Mouse (Mus musculus): ENCODE results near the gene Arl4d.
A peak's percentile ranks its signal among the peaks of the same experiment; 100 is the strongest.

Gene Arl4d

DNA sequence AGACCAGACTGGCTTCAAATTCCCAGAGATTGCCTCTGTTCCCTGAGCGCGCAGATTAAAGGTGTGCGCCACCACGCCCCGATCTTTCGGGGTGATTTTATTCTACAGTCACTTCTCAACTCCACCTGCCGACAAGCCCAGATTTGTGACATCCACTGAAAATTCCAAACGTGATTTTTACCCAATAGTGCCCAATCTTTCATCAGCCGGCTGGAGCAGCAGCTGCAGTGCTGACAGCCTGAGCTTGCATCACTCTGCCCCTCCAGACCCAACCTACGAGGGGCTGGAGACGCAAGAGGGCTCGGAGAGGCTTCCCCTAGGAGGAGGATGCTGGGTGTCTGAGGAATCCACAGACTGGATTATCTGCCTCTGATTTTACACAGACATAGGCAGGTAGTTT lies 12.3 kb downstream of the Arl4d start:
- no peak for DNase-seq (ENCODE audit: low read depth)

DNA sequence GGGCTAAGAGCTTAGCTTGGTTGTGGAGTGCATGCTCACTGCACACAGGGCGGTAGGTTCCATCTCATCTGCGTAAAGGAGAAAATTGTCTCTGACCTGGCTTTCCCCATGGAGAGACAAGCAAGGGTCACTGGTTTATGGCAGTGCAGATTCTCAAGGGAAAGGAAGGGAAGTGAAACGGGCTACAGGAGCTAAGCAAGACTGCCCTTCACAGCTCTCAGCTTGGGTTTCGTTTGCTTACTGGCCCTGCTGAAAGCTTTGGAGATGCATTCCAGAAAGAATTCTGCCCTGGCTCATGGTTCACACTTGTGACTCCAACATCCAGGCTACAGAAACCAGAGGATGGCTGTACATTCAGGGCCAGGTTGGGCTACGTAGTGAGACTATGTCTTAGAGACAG lies 13.4 kb downstream of the Arl4d start:
- DNase-seq (ENCODE audit: low read depth) = no peak

DNA sequence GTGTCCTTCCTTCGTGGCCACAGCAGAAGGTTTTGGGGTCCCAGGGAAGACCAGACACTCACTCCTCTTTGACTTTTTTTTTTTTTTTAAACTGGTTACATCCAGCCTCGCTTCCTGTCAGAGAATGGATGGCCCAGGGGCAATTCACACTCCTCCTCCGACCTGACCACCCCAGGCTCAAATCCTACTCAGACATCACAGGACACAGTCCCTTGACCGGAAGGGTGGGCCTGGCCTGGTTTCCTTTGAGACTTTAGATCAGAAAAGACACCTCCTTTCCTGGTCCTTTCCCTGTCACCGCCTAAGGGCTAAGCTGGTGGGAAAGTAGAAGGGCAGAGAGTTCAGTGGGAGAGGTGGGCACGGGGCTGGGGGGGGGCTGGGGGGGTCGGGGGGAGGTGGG lies 14.6 kb downstream of the Arl4d start:
- DNase-seq (ENCODE audit: low read depth) = no peak

DNA sequence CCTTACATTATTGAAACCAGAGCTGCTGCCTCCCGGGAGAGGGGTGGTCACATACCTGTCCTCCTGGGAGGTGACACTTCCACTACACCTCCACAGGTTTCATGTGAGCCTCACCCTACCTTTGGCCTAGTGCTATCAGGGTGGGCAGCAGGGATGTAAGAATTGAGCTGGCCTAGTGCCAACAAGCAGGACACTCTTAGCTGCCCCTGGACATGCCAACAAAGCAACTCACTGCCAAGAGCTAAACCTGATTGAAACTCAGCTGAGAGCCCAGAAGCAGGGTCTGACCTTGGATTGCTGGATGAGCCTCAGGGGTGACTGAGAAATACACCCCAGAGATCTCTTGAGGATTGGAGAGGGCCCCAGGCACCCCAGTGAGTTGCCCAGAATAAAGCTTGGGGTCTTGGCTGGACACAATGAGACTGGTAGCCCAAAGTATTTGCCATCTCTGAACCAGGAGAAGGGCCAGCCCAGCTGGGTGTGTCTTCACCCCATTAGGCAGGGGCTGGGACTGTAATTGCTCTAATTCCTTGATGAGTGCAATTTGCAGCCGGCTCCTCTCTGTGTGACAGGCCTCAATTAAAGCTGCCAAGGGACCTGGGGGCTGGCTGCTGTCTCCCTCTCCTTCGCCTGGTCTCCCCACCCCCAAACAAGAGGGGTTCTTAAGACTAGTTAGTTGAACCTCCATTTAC lies 15.4 kb downstream of the Arl4d start:
- no peak for DNase-seq (ENCODE audit: low read depth)

DNA sequence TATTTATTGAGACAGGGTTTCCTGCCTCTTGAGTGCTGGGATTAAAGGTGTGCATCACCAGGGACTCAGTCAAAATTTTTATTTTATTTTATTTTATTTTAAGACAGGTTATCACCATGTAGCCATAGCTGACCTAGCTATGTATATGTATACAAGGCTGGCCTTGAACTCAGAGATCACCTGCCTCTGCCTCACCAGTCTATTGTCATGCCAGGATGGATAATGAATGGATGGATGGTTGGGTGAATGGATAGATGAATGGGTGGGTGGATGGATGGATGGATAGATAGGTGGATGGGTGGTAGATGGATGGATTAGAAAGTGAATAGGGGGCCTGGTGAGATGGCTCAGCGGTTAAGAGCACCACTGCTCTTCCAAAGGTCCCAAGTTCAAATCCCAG lies 16.6 kb downstream of the Arl4d start:
- no peak for DNase-seq (ENCODE audit: low read depth)

DNA sequence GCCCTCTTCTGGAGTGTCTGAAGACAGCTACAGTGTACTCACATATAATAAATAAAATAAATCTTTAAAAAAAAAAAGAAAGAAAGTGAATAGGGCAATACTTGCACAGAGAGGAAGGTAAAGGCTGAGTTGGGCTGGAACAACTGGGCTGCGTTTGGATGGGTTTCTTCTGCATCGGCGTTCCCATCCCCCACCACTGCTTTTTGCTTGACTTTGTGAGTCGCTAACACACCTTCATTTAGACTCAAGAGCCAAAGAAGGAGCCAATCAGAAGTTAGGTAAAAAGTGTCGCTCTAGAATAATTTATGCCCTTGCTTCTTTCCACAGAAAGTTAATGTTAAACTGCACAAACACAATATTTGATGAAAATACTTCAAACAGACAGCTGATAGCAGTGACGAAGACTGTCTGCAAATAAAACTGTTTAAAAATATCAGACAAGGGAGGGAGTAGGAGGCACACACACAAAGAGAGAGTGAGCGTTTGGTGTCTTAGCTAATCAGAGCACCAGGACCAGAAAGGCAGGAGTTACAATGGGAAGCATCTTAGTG lies 17.1 kb downstream of the Arl4d start:
- DNase-seq (ENCODE audit: low read depth) = no peak

DNA sequence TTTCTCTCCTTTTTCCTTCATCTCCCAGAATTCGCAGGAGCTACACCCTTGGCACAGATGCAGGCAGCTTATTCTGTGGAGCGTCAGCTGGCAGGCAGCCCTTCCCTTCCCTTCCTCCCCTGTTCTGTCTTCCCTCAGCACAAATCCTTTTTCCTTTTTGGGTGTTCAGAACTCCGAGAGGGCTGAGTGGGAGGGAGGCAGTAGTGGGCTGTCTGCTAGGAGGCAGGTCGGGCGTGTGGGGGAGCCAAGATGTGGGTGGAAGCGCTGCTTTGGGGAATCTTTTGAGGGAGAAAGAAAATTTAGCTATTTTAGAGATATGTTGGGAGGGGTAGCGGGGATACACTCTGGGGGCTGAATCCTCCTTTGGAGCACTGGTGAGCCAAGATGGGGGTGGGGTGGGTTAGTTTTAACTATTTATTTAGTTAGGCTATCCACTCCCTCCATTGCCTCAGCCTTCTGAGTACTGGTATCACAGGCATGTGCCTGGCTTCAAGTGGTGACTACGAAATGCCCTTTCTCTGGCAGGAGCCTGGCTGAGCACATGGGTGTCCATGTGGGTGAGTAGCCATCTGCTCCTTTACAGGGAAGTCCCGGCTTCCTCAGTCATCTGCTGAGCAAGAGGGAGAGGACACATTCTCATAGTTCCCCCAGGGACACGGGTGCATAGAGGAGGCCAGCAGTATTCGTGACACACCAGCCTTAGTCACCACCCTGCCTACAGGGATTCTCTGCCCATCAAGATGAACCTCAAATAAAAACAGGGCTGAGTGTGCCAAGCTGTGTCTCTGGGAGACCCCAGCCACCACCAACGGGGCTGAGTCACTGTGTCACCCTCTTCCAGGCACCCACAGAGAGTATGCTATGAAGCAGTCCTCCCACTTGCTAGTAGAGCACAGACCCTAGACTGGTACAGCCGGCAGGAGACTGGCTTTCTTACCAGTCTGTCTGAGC lies 22.3 kb downstream of the Arl4d start:
- no peak for DNase-seq (ENCODE audit: low read depth)

DNA sequence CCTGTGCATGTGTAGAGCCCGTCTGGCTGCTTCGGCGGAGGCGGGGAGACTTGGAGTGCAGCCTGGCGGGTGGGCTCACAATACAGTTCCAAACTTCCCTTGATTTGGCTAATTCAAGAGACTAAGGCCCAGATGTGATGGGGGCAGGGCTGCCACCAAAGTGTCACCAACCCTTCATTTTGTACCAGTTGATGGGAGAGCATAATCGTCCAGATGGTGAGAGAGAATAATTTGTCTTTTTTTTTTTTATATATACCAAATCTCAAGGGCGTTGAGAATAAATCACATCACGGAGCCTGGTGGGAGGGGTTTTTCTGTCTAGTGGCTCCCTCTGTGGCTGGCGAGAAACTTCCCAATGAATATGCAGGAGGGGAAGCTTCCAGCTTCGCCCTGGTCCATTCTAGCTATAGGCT lies 24.4 kb downstream of the Arl4d start:
- no peak for DNase-seq (ENCODE audit: low read depth)

DNA sequence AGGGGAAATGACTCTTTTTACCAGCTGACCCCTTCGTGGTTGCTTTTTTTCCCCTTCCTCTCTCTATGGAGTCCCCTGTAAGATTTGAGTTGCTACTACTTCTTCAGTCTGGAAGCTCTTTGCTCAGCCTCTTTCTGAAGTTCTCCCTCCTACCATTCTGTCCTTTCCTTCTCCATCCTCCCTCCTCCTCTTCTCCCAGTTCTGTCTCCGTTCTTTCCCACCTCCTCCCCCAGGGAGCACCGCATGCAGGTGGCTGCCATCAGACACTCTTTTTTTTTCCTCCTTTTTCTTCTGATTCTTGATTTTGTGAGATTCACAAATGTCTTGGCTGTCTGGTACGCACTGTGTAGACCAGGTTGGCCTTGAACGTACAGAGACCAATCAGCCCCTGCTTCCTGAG lies 25.0 kb downstream of the Arl4d start:
- no peak for DNase-seq (ENCODE audit: low read depth)

DNA sequence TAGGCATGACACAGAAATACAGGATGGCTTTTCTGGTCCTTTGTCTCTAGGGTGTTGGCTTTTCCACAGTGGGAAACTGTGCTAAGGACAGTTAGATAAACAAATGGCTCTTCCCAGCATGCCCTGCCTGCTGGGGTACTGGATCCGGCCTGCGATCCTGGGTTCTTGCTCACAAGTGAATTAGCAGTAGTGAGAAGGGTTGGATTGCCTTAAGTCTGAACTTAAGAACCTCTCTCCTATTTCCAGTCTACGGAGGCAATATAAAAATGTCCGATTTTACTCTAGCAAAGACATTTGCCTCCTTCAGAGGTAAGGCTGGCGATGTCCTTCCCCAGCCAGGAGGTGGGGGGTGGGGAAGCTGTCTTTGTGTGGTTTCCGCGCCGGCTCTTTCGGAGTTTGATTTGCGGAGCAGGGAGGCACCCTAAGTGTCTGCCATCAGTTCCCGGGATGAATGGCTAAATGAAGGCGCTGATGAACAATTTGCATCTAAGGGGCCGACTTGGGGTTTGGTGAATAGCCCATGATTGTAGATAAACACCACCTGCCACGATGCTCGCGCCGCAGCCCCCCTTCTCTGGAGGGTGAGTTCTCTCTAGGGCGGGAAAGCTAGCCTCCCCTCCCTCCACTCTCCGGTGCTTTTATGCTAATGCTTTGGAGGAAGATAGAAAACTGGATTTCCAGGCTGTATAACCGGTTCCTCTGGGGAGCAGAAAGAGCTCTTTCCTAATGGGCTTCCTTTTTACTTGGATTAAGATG lies 30.7 kb downstream of the Arl4d start:
- DNase-seq (ENCODE audit: low read depth) = no peak

DNA sequence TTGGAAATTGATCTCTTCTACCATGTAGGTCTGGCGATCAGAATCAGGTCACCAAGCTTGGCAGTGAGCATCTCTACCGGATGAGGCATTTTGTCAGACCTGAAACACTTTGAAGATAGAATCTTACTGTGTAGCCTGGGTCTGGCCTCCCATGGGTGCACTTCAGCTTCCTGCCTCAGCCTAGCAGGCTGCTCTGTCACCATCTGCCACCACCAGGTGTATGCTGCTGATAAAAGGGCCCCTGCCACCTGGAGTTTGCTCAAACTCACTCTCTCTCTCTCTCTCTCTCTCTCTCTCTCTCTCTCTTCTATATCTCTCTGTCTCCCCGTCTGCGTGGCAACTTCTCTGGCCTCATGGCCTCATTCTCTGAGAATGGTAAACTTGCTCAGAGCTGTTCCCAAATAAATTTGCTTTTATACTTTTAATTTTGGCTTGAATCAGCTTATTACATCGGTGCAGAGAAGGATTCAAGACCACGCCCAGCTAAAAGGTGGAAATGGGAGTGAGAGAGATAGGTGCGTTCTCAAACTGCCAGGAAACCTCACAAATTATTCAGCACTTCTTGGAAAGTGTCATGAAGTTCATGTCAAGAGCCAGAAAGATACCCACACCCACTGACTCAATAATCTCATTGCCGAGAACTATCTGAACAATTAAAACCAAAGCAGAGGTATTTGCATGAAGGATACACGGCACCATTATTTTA lies 32.0 kb downstream of the Arl4d start:
- DNase-seq (ENCODE audit: low read depth) = peak; percentile 74

DNA sequence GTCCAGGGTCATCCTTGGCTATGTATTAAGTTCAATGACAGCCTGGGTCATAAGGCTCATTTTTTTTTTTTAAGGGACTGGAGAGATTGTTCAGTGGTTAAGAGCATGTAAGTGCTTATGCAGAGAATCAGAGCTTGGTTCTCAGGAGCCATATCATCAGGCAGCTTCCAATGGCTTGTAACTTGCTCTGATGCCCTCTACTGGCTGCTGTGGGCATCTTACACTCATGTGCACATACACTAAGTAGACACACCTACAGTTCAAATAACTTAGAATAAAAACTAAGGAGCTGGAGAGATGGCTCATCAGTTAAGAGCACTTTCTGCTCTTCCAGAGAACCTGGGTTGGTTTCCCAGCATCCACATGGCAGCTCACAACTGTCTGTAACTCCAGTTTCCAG lies 32.8 kb downstream of the Arl4d start:
- no peak for DNase-seq (ENCODE audit: low read depth)

DNA sequence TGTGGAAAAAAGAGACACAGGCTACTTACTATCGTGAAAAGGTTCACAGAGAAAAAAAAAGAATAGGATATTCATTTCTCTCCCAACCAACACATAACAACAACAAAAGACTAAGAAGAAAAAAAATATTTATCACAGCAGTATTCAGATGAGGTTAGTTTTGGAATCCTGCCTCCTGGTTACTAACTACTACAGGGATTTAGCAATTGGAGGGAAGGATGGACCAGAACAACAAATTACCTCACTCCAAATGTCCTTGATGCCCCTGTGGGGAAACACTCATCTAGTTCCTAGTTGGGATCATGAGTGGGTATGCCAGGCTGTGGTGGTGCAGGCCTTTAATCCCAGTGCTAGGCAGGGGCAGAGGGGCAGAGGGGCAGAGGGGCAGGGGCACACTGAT lies 34.2 kb downstream of the Arl4d start:
- no peak for DNase-seq (ENCODE audit: low read depth)

DNA sequence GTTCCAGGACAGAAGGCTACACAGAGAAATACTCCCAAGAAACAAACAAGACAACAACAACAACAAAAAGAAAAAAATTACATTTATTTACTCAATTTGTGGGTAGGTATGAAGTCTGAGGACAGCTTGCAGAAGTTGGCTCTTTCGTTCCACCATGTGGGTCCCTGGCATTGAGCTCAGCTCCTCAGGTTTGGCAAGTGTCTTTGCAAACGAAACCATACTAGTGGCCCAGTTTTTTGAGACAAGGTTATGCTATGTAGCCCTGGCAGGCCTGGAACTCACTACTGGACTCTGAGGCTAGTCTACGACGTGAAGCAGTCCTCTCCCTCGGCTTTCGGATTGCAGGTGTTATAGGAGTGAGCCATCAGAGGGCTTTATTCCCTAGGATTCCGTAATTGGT lies 34.6 kb downstream of the Arl4d start:
- no peak for DNase-seq (ENCODE audit: low read depth)

DNA sequence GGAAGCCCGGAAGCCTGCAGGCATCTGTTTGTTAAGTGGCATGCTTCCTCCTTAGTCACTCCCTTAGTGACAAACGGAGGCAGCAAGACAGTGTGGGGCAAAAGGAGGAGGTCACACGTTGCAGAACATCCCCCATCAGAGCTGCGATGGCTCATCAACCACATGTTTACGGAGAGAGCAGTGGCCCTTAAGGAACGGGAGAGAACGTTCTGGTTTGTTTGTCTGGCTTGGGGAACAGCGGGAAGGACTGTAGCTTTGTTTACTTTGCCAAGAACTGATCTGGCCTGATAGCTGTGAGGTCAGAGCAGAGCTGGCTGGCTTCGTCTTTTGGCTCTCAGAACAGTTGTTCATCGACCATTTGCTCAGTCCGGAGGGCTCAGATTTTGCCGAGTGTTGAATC lies 35.1 kb downstream of the Arl4d start:
- DNase-seq (ENCODE audit: low read depth) = no peak

DNA sequence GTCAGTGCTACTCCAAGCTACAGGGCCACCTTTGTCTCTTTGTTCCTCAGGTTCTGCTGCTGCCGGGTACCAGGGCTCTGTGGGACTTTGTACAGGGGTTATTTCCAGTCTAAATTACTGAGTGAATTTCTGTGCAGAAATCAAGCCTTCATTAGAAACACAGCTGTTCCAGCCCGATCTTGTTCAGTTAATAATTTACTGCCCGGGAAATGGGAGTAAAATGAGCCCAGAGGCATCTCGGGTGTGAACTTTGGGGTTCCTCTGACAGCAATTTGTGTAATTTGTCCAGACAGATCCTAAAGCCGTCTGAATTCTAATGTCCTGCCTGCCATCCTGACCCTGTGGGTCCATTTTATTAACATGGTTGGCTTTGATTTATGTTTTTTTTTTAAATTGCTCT lies 38.7 kb downstream of the Arl4d start:
- DNase-seq (ENCODE audit: low read depth) = no peak

DNA sequence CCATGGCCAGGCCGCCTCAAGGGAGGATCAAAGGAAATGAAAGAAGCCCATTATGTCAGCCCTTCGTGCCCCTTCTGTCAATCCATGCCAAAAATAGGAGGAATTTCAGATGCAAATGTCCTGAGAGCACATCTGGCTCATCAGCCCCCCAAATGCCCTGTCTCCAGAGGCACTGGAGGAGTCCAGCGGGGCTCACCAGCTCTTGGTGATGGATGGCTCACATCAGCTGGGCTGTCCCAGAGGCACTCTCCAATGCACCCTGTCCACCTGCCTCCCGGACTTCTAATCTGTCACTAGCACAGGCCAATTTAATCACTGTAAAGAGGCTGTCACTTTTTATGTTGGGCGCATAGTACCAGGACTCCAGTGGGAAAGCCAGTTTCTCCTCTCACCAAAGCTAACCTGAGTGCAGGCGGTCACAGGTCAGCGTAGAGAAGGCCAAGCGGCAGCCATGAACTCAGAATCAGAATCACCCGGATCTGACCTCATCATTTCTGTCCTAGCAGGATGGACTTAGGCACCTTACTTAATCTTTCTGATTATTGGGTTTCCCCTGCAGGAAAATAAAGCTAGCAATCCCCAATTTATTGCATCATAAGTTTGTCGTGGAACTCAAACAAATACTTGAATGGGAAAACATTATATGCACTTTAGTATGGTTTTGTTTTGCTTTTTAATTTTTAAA lies 41.6 kb downstream of the Arl4d start:
- no peak for DNase-seq (ENCODE audit: low read depth)

DNA sequence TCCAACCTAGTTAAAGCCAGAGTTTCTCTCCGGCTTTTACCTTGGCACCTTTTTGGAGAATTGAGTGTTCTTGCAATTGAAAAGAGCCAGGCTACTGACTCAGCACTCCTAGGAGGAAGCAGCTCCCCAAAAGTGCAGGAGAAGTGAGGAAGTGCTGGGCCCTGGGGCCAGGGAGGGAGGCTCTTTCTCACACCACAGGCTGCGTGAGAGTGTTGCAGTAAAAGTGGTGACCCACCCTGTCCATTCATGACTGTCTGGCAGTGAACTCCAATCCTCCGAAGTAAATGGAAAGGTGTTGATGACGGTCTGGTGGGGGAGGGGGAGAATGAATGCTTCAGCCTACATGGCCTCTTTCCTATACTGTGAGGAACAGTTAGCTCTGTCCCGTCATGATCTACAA lies 43.1 kb downstream of the Arl4d start:
- no peak for DNase-seq (ENCODE audit: low read depth)

DNA sequence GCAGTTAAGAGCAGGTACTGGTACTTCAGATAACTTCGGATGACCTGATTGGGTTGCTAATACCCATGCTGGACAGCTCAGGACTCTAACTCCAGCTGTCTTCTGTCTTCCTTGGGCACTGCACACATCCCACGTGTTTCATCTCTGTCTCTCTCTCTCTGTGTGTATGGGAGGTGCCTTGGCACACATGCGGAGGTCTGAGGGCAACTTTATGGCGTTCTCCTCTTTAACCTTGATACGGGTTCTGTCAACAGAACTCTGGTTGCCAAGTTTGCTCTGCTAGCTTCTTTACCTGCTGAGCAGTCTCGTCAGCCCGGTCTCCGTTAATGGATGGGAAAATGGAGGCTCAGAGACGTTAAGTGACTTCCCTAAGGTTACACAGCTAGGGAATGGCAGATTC lies 47.5 kb downstream of the Arl4d start:
- DNase-seq (ENCODE audit: low read depth) = no peak

DNA sequence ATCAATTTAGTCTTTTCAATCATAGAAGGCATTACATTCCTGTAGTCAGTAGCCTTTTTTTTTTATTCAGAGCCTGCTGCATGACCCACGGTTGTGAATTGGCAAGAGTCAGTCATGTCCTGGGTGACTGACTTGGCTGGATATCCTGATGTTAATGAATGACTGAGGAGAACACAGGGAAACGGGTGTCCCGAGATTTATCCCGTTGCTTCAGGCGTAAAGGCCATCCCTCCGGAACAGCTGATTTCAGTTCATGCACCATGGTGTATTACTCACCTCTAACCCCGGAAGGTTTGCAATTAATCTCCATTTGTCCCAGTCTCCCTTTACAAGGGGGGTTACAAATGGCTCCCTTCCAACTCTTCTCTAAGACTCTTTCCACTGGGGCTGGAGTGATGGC lies 48.7 kb downstream of the Arl4d start:
- DNase-seq (ENCODE audit: low read depth) = no peak
